12 mouse cellular contexts compared by ENCODE assay signal in the genomic region with DNA sequence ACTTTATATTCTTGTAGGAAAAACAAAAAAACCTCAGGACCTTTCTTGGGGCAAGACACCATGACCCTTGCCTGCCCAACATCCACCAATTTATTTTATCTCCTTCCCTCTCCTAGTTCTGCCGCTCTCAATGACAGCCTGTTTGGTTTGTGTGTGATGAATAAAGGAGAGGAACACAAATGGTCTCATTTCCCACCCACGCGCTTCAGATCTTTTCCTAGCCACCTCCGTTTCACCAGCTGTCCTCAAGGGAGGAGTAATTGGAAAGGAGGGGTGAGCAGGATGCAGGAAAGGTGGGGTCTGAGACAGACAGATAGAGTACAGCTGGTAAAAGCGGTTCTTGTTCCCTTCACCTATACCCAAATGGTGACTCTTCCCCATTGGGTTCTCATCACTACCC. TPM values are rescaled to one million over a fixed set of nuclear protein-coding genes. Genes with fewer than 3 reads are reported as not detected.
DNase-seq lines count a peak whose midpoint lies in the region; ATAC-seq and TF ChIP-seq lines count a peak whose summit lies in the region.
"Had no signal": no experiment of that assay in that cellular context is flagged by ENCODE, and none has a peak within 500 bp of the region (broad histone marks: within the 10 kb centered on the region; RNA-seq: fewer than 3 reads in every experiment).

No protein-coding gene starts in this region.

- H3K27me3 ChIP-seq in liver, embryonic 11.5 days (replicated peaks; ENCODE audit: control insufficient read depth, insufficient read depth, low read length), result 0 out of 2 replicates have a peak, but pooled peaks cover 4% of the 10 kb centered on the region
- peaks cover 5% of the 10 kb centered on the region; the same call in 1 of the 2 replicates for H3K27me3 ChIP-seq in liver, postnatal 0 days (ENCODE audit: insufficient read depth, low read length)
- H3K27me3 ChIP-seq in kidney, adult 2 months (replicated peaks; ENCODE audit: control insufficient read depth, insufficient read depth, low read length), result no peaks in the 10 kb centered on the region

- peak overlapping the region; percentile 81 for H3K4me2 ChIP-seq in liver, embryonic 11.5 days
- H3K4me2 ChIP-seq in liver, postnatal 0 days (ENCODE audit: low read depth, low read length), result no peak overlapping the region

- no peak for TF ChIP-seq EP300 in liver, postnatal 0 days (IDR thresholded peaks at IDR 0.05; ENCODE audit: low read depth)

- no peak for TF ChIP-seq POLR2A in kidney, adult 2 months (IDR thresholded peaks at IDR 0.05; ENCODE audit: low read depth, low read length)
- no peak for TF ChIP-seq POLR2A in lung, adult 2 months (IDR thresholded peaks at IDR 0.05; ENCODE audit: borderline replicate concordance, extremely low read depth, low read depth, low read length)

- no peak overlapping the region for H3K9ac ChIP-seq in liver, embryonic 11.5 days (ENCODE audit: low read depth, low read length)
- H3K9ac ChIP-seq in liver, postnatal 0 days (replicated peaks), result no peak overlapping the region

- no peaks in the 10 kb centered on the region for H3K9me3 ChIP-seq in liver, embryonic 11.5 days (ENCODE audit: control insufficient read depth, low read length)
- H3K9me3 ChIP-seq in liver, postnatal 0 days (ENCODE audit: low read length), result no peaks in the 10 kb centered on the region
- H3K9me3 ChIP-seq: megakaryocyte, embryonic 14.5 days had no signal

- H3K4me1 ChIP-seq in liver, embryonic 11.5 days (replicated peaks; ENCODE audit: control insufficient read depth, insufficient read depth, low read length), result peaks cover 18% of the 10 kb centered on the region
- peaks cover 13% of the 10 kb centered on the region for H3K4me1 ChIP-seq in liver, postnatal 0 days (ENCODE audit: insufficient read depth)
- H3K4me1 ChIP-seq in kidney, adult 2 months (ENCODE audit: control insufficient read depth, insufficient read depth, low read length), result peaks cover 6% of the 10 kb centered on the region; the same call in 1 of the 2 replicates
- H3K4me1 ChIP-seq in lung, adult 2 months (ENCODE audit: control insufficient read depth, insufficient read depth, low read length), result peaks cover 6% of the 10 kb centered on the region

- WGBS in liver, embryonic 11.5 days, result 68% methylated on average over 5 of the region's 5 CpGs
- 69% methylated on average over 5 of the region's 5 CpGs for WGBS in liver, postnatal 0 days (ENCODE audit: insufficient replicate concordance)
- 63% methylated on average over 5 of the region's 5 CpGs for WGBS in kidney, adult 2 months
- whole genome bisulfite sequencing in lung, adult 2 months, result 50% methylated on average over 5 of the region's 5 CpGs

- no peak for TF ChIP-seq CTCF in liver, postnatal 0 days (IDR thresholded peaks at IDR 0.05; ENCODE audit: low read depth)
- no peak for TF ChIP-seq CTCF in kidney, adult 2 months (conservative IDR thresholded peaks at IDR 0.05; ENCODE audit: insufficient read depth, insufficient read length, low read depth, low read length)
- TF ChIP-seq CTCF in lung, adult 2 months (IDR thresholded peaks at IDR 0.05; ENCODE audit: insufficient read depth, low read length), result no peak

- no peak for ATAC-seq in liver, embryonic 11.5 days (replicated peaks; ENCODE audit: low FRiP score)
- ATAC-seq in liver, postnatal 0 days, result no peak
- ATAC-seq: forebrain, postnatal 0 days had no signal

- H3K27ac ChIP-seq in liver, embryonic 11.5 days (ENCODE audit: low read depth, low read length), result no peak overlapping the region
- no peak overlapping the region for H3K27ac ChIP-seq in liver, postnatal 0 days (ENCODE audit: low read depth)
- H3K27ac ChIP-seq in kidney, adult 2 months (ENCODE audit: insufficient read depth, low read depth, low read length), result no peak overlapping the region

- H3K4me3 ChIP-seq in liver, embryonic 11.5 days (ENCODE audit: low read depth, low read length), result no peak overlapping the region
- H3K4me3 ChIP-seq in liver, postnatal 0 days (ENCODE audit: low read depth, low read length), result no peak overlapping the region
- H3K4me3 ChIP-seq in kidney, adult 2 months (ENCODE audit: insufficient read depth, low read depth, low read length), result no peak overlapping the region
- no peak overlapping the region for H3K4me3 ChIP-seq in lung, adult 2 months (replicated peaks; ENCODE audit: extremely low read depth, low read depth, low read length)

- H3K36me3 ChIP-seq in liver, embryonic 11.5 days (ENCODE audit: control insufficient read depth, insufficient read depth, low read length), result peaks cover 15% of the 10 kb centered on the region
- H3K36me3 ChIP-seq in liver, postnatal 0 days (replicated peaks; ENCODE audit: insufficient read depth, low read length), result peaks cover 12% of the 10 kb centered on the region
- peaks cover 4% of the 10 kb centered on the region; the same call in 1 of the 2 replicates for H3K36me3 ChIP-seq in kidney, adult 2 months (ENCODE audit: control insufficient read depth, insufficient read depth, low read length)

- peak; percentile 30 for DNase-seq in cerebellum, adult 11-12 months
- DNase-seq in cerebellum, postnatal 25 days, result no peak
- DNase-seq in liver, embryonic 11.5 days (ENCODE audit: low spot score), result no peak
- DNase-seq in liver, postnatal 0 days, result no peak
- DNase-seq in layer of hippocampus, adult 9-10 months (ENCODE audit: low spot score), result peak; percentile 71
- peak; percentile 80 for DNase-seq in right cerebral cortex, adult 2 months (ENCODE audit: low spot score in 2 of 2)
- no peak for DNase-seq in kidney, adult 2 months
- no peak for DNase-seq in lung, adult 2 months
- DNase-seq: adrenal gland, postnatal 14 days; cerebellum, postnatal 36 days; forebrain, postnatal 0 days had no signal

RNA-seq across cellular contexts. Expression of gene Sf3b2, which starts 1.4 kb away (rescaled TPM):
- polyA plus RNA-seq in liver, embryonic 11.5 days (2014; fragmentation: Nextera tagmentation; extraction: Ambion mirVana), result 285 and 290 TPM in 2 replicates
- 80.7 and 93.7 TPM in 2 replicates for polyA plus RNA-seq in liver, postnatal 0 days (2015; fragmentation: Nextera tagmentation; extraction: Ambion mirVana)
- 95.8 and 109 TPM in 2 replicates for polyA plus RNA-seq in kidney, adult 2 months (2012; rRNA removed)
- polyA plus RNA-seq in lung, adult 2 months (2012; rRNA removed), result 121 and 132 TPM in 2 replicates

RNA-seq across cellular contexts. Expression of gene Gal3st3, which starts 1.5 kb away (rescaled TPM):
- polyA plus RNA-seq in liver, embryonic 11.5 days (2014; fragmentation: Nextera tagmentation; extraction: Ambion mirVana), result 1.6 and 2.1 TPM in 2 replicates
- not detected in 2 replicates for polyA plus RNA-seq in liver, postnatal 0 days (2015; fragmentation: Nextera tagmentation; extraction: Ambion mirVana)
- polyA plus RNA-seq in kidney, adult 2 months (2012; rRNA removed), result 0.28 and 0.43 TPM in 2 replicates
- 1.9 and 2.3 TPM in 2 replicates for polyA plus RNA-seq in lung, adult 2 months (2012; rRNA removed)

RNA-seq across cellular contexts. Expression of gene Pacs1, which starts 23.7 kb away (rescaled TPM):
- polyA plus RNA-seq in liver, embryonic 11.5 days (2014; fragmentation: Nextera tagmentation; extraction: Ambion mirVana), result 27.0 and 30.3 TPM in 2 replicates
- polyA plus RNA-seq in liver, postnatal 0 days (2015; fragmentation: Nextera tagmentation; extraction: Ambion mirVana), result 2.6 and 3.3 TPM in 2 replicates
- polyA plus RNA-seq in kidney, adult 2 months (2012; rRNA removed), result 14.3 and 16.1 TPM in 2 replicates
- polyA plus RNA-seq in lung, adult 2 months (2012; rRNA removed), result 37.2 and 40.6 TPM in 2 replicates

RNA-seq across cellular contexts. Expression of gene Catsper1, which starts 38.9 kb away (rescaled TPM):
- polyA plus RNA-seq in liver, embryonic 11.5 days (2014; fragmentation: Nextera tagmentation; extraction: Ambion mirVana), result not detected in 2 replicates
- not detected in 2 replicates for polyA plus RNA-seq in liver, postnatal 0 days (2015; fragmentation: Nextera tagmentation; extraction: Ambion mirVana)
- polyA plus RNA-seq in kidney, adult 2 months (2012; rRNA removed), result 0.08 TPM in 1 of 2 replicates, not detected in the other
- polyA plus RNA-seq in lung, adult 2 months (2012; rRNA removed), result not detected in 2 replicates
- polyA plus RNA-seq: forebrain, postnatal 0 days had no signal

RNA-seq across cellular contexts. Expression of gene Cst6, which starts 52.7 kb away (rescaled TPM):
- not detected in 2 replicates for polyA plus RNA-seq in liver, embryonic 11.5 days (2014; fragmentation: Nextera tagmentation; extraction: Ambion mirVana)
- polyA plus RNA-seq in liver, postnatal 0 days (2015; fragmentation: Nextera tagmentation; extraction: Ambion mirVana), result not detected in 2 replicates
- polyA plus RNA-seq in kidney, adult 2 months (2012; rRNA removed), result 0.52 and 1.5 TPM in 2 replicates
- polyA plus RNA-seq in lung, adult 2 months (2012; rRNA removed), result 1.9 and 32.5 TPM in 2 replicates

Comparison
In these comparisons a context has a peak if more than half of its experiments do, and no peak if none do; other contexts are left out.
1. DNase-seq: peak in cerebellum, adult 11-12 months (single experiment), layer of hippocampus, adult 9-10 months (single experiment) and right cerebral cortex, adult 2 months (2 of 2); none in cerebellum, postnatal 25 days (0 of 2), liver, embryonic 11.5 days (single experiment), liver, postnatal 0 days (single experiment), kidney, adult 2 months (single experiment) and lung, adult 2 months (single experiment).